Mouse (Mus musculus): Measurements from ENCODE around the gene Tmem115. TPM values are rescaled to one million over a fixed set of nuclear protein-coding genes. Genes with fewer than 3 reads are reported as not detected.
A peak's percentile ranks its signal among the peaks of the same experiment; 100 is the strongest.

Tmem115 gene
- total RNA-seq, 2 experiments from 2014 or later = 29.4 to 30.4 TPM

DNA sequence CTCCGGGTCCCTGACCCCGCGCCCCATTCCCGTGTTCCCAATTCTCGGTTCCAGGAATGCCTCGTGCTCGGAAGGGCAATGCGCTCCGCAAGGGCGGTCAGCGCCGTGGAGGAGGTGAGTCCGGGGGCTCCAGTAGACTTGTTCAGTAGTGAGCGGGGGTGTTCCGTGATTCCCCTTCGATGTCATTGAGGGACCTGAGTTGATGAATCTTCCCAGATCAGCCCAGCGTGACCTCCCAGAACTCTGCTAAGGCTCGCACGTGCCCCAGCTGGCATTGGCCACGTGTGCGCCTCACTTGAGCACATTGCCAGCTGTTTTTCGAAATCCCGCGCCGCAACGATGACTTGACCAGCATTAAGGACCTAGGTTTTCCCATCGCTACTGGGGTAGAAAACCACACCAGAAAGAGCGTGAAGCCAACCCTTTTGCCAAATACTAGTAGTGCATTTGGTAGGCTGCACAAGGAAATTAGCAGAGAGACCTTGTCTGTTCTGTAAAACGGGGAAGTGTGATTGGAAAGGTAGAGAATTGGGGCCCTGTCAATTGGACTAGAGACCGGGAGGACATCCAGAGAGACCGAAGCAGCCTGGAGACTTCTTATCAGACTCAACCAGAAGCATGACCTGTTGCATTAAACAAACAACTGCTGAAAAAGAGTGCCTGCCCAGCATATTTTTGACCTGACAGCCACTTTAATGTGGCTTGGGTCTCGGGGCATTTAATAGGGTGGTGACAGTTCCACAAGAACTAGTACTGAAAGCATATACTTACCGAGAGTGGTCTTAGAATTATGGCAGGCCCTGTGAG is 54.3 kb downstream of the Tmem115 start:
- peak; percentile 39 for DNase-seq
- intact Hi-C loops (cut with DNase I) = no loop called here

Other genes with a start within 250 kb of the Tmem115 start
- gene Mapkapk3, start 244.1 kb upstream of the Tmem115 start, total RNA-seq (2021) = 1 to 10 TPM; 3.3 to 4.8 TPM
- gene Cish, start 237.9 kb upstream of the Tmem115 start, total RNA-seq (2021) = 10 to 100 TPM; 16.4 to 17.5 TPM
- gene Hemk1, start 195.6 kb upstream of the Tmem115 start, total RNA-seq (2021) = 10 to 100 TPM; 15.9 to 18.1 TPM
- 1 to 10 TPM; 5.3 to 5.4 TPM for gene 6430571L13Rik, start 193.3 kb upstream of the Tmem115 start, total RNA-seq (2021)
- 10 to 100 TPM; 31.9 to 50.0 TPM for gene Cacna2d2, start 134.3 kb upstream of the Tmem115 start, total RNA-seq (2021)
- 10 to 100 TPM; 25.6 to 28.4 TPM for gene Cyb561d2, start 8.2 kb downstream of the Tmem115 start, total RNA-seq (2021)
- 10 to 100 TPM; 35.2 to 38.5 TPM for gene Nprl2, start 8.3 kb downstream of the Tmem115 start, total RNA-seq (2021)
- gene Zmynd10, start 13.4 kb downstream of the Tmem115 start, total RNA-seq (2021) = 1 to 10 TPM; 3.9 to 4.7 TPM
- gene Rassf1, start 17.6 kb downstream of the Tmem115 start, total RNA-seq (2021) = 10 to 100 TPM; 24.9 to 25.4 TPM
- 10 to 100 TPM; 65.4 to 66.9 TPM for gene Tusc2, start 29.3 kb downstream of the Tmem115 start, total RNA-seq (2021)
- gene Hyal2, start 34.0 kb downstream of the Tmem115 start, total RNA-seq (2021) = 10 to 100 TPM; 20.8 to 28.4 TPM
- 1 to 10 TPM; 3.8 to 4.1 TPM for gene Hyal1, start 43.0 kb downstream of the Tmem115 start, total RNA-seq (2021)
- gene Naa80, start 44.9 kb downstream of the Tmem115 start, total RNA-seq (2021) = 10 to 100 TPM; 11.9 to 13.0 TPM
- 1 to 10 TPM; 1.5 to 2.1 TPM for gene Hyal3, start 46.9 kb downstream of the Tmem115 start, total RNA-seq (2021)
- 10 to 100 TPM; 12.5 to 14.5 TPM for gene Ifrd2, start 53.7 kb downstream of the Tmem115 start, total RNA-seq (2021)
- gene Sema3b, start 75.3 kb downstream of the Tmem115 start, total RNA-seq (2021) = 1 to 10 TPM; 3.9 to 5.6 TPM
- gene Gnai2, start 101.4 kb downstream of the Tmem115 start, total RNA-seq (2021) = 100 to 1,000 TPM; 302 to 303 TPM
- gene Slc38a3, start 135.6 kb downstream of the Tmem115 start, total RNA-seq (2021) = 10 to 100 TPM; 65.0 to 68.4 TPM
- 1 to 10 TPM in 1 of 2 experiments, under 1 TPM in 1; 0.30 to 1.1 TPM for gene Gnat1, start 145.8 kb downstream of the Tmem115 start, total RNA-seq (2021)
- 10 to 100 TPM; 44.6 to 52.6 TPM for gene Sema3f, start 176.5 kb downstream of the Tmem115 start, total RNA-seq (2021)
- gene Rbm5, start 237.1 kb downstream of the Tmem115 start, total RNA-seq (2021) = 100 to 1,000 TPM; 194 to 195 TPM